Mouse (Mus musculus) telencephalon, adult 2 months (tissue): Measurements from ENCODE around the gene Dupd1.

Experiments used
- DNase-seq: peaks from one replicate; pipeline ENCODE4 v3.0.0-alpha.2; 2011; ENCODE audit warnings: low read depth, low spot score

Gene Dupd1

DNA sequence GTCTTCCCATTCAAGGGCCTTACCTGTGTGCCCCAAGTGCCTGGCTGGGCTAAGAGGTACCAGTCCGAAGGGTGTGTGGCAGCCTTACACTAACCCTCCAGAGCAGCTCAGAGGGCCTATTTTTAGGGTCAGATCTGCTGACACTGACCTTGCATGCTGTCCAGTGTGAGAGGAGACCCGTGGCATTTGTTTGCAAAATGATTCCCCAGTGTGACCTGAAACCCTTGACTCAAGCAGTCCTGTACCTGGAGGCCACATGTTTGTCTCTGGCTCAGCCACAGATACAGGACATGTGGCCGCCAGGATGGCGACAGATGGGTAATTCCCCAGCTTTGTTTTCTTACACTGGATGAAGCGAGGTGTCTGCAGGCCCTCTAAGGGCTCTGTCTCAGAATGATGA is at the start of gene Dupd1:
Dupd1 (minus strand) TSS at position 91 of the 400 bp plus-strand sequence.
- DNase-seq: no peak

GRCm38 (mm10) chr14:21763736-21764135 is 49.4 kb upstream of the Dupd1 start:
- no peak for DNase-seq

GRCm38 (mm10) chr14:21761560-21761959 is 47.2 kb upstream of the Dupd1 start:
- no peak for DNase-seq

- DNase-seq: no peak
Observed at GRCm38 (mm10) chr14:21753367-21753766, 39.0 kb upstream of the Dupd1 start.

GRCm38 (mm10) chr14:21752411-21752810 is 38.0 kb upstream of the Dupd1 start:
- no peak for DNase-seq

DNA sequence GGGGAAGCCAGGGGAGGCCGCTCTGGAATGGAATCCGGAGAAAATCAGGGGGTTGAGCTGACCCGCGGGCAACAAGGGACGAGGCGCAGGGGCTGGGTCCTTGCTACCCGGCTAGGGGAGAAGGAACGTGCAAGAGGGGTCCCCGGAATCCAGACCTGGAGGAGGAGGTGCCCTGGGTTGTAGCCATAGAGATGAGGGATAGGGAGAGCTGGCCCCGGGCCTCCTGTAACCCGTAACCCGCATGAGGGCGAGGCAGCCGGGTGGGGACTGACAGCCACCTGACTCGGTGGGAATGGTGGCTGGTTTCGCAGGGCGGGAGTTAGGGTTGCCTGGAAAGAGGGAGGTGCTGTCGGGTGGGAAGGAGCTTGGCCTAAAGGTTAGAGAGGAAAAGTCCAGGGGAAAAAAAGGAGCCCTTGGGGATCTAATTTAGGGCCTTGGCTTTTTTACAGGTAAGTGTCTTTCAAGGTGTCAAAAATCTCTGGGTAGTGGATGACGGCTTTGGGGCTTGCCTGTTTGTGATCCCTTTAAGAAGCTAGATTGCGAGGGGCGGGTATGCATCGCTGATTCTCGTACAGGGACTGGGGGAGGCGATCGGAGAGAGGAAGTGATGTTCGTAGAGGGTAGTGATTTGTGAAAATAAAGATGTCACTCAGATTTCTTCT is 36.6 kb upstream of the Dupd1 start, which contains the start of gene Dusp13:
Dusp13 (minus strand) TSS at position 301 of the 662 bp plus-strand sequence.
- DNase-seq: peak; percentile 86

- peak; percentile 82 for DNase-seq
Observed at GRCm38 (mm10) chr14:21750008-21750880, 35.9 kb upstream of the Dupd1 start, which contains the start of gene Samd8. Gene Samd8, plus strand, starts transcription at chr14:21750531.

- no peak for DNase-seq
Observed at GRCm38 (mm10) chr14:21748142-21748870, 33.9 kb upstream of the Dupd1 start.

- DNase-seq: no peak
Observed at GRCm38 (mm10) chr14:21747436-21748141, 33.2 kb upstream of the Dupd1 start.

DNA sequence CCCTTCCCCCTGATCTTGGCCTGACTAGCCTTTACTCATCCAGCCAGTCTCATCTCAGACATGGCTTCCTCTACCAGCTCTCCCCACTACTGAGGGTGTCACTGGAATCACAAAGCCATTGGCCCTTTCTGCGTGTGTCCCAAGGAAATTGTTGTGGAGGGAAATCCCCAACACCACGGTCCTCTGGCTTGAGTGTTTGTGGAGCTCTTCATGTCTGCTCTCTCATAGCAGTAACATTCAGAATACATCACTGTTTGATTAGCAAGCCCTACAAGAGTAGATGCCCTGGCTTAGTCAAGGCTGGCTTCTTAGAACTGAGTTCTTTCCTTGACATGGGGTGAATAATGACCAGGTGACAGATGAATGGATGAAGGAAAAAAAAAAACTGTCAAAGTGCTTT is 32.5 kb upstream of the Dupd1 start:
- DNase-seq: no peak

GRCm38 (mm10) chr14:21746251-21746650 is 31.9 kb upstream of the Dupd1 start:
- DNase-seq: no peak

- no peak for DNase-seq
Observed at GRCm38 (mm10) chr14:21745149-21745548, 30.8 kb upstream of the Dupd1 start.

DNA sequence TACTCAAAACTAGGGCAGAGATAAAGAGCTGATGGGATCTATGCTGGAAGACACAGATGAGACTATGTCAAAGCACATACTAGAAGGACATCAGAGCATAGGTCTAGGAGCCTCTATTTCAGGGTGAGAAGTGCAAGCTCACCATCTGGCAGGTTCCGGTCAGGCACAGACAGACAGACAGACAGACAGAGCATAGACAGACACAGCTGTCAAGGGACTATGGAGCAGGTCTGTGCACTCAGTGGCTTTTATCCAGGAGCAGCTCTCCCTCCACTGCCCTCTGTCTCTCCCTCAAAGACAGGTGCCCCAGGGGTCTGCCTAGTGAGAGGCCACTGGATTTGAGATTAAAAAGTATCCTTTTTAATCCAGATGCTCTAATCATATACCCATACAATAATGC is 29.8 kb upstream of the Dupd1 start:
- no peak for DNase-seq

- no peak for DNase-seq
Observed at GRCm38 (mm10) chr14:21742441-21742840, 28.1 kb upstream of the Dupd1 start.

GRCm38 (mm10) chr14:21741786-21742185 is 27.4 kb upstream of the Dupd1 start:
- DNase-seq: no peak

DNA sequence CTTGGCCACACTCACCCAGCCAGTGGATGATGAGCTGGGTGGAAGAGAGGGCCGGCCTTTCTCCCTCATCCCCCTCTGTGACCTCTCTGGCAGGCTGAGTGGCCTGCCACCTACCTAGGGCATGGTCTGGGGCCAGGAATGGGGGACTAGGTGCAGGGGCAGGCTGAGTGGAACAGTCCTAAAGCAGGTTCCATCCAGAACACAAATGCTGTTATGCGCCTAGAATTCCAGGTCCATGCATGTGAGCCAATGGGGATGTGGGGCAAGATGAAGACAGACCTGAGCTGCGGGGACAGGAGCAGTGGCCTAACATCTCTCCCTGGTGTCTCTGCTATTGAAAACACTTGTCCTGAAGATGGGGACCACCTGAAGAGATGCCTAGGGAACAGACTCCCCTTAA is 26.9 kb upstream of the Dupd1 start:
- no peak for DNase-seq

GRCm38 (mm10) chr14:21740345-21740744 is 26.0 kb upstream of the Dupd1 start:
- DNase-seq: no peak

DNA sequence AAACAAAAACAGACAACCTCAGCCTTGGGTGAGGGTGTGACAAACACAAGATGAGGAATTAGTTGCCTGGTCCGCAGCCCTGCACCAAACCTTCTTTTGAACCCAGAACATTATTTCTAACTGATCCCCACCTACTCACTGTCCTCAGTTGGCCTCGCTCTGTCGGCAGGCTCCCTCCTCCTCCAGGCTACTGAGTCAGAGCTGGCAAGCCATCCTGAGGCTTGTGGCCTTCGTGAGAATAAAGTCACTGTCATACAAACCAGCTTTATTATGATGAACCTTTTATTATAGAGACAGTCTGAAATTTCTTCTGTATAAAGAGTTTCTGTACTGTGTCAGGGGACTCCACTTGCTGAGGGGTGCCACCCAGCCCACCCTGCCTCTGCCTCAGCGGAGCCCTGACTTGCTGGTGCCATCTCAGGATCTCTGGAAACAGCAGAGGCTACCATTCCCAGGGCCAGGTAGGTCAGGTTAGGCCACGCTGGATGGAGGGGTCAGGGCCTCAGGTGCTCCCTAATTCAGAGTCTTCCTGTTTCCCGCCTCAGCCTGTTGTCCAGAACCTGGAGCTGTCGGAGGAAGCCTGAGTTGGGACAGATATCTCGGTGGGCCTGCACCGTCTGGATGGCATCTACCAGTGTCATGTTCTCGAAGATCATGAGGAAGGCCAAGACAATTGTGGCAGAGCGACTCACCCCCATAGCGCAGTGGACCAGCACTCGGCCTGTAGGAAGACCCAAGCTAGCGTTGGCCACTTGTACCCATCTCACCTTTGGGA is 18.9 kb upstream of the Dupd1 start:
- DNase-seq: no peak

GRCm38 (mm10) chr14:21729936-21730335 is 15.6 kb upstream of the Dupd1 start:
- no peak for DNase-seq

GRCm38 (mm10) chr14:21729031-21729732 is 14.8 kb upstream of the Dupd1 start:
- DNase-seq: peak; percentile 82
